Mouse (Mus musculus): ENCODE data around the gene Rnf144a. TPM values are rescaled to one million over a fixed set of nuclear protein-coding genes. Genes with fewer than 3 reads are reported as not detected.

Gene Rnf144a
- total and polyA plus RNA-seq, 3 experiments, result not detected

- no peak for TF ChIP-seq MAFK (IDR thresholded peaks at IDR 0.05; ENCODE audit: borderline replicate concordance, low read depth, low read length)
These were observed 37.9 kb upstream of the Rnf144a start (continued) for GRCm38 (mm10) chr12:26452951-26453350.

GRCm38 (mm10) chr12:26451150-26451549 lies 36.1 kb upstream of the Rnf144a start:
- no peak overlapping the region for H3K4me3 ChIP-seq (ENCODE audit: control insufficient read depth in 1 of 2, insufficient read depth in 1 of 2, low read depth in 2 of 2, low read length in 2 of 2)
- H3K4me1 ChIP-seq (ENCODE audit: control insufficient read depth in 1 of 2, insufficient read depth in 2 of 2, low read length in 2 of 2), result no peaks in the 10 kb centered on the region; a peak in 1 of 4 replicates
- no peak overlapping the region for H3K9ac ChIP-seq (ENCODE audit: control insufficient read depth, low read depth, low read length, poor library complexity, severe bottlenecking)
- no peak overlapping the region for H3K27ac ChIP-seq (ENCODE audit: control insufficient read depth, low read depth, low read length)
- no peaks in the 10 kb centered on the region for H3K9me3 ChIP-seq (replicated peaks; ENCODE audit: insufficient read depth, low read length)
- H3K27me3 ChIP-seq (ENCODE audit: control insufficient read depth in 1 of 2, insufficient read depth in 2 of 2, low read length in 2 of 2), result no peaks in the 10 kb centered on the region
- H3K36me3 ChIP-seq (ENCODE audit: control insufficient read depth in 1 of 2, insufficient read depth in 2 of 2, low read length in 2 of 2), result no peaks in the 10 kb centered on the region
- no peaks in the 10 kb centered on the region for H3K79me2 ChIP-seq (ENCODE audit: control insufficient read depth, insufficient read depth, low read length, poor library complexity)
- TF ChIP-seq MYC (IDR thresholded peaks at IDR 0.05; ENCODE audit: low read depth, low read length) (no peak), POLR2AphosphoS5 (IDR thresholded peaks at IDR 0.05; ENCODE audit: borderline replicate concordance, low read depth, low read length) (no peak), USF2 (IDR thresholded peaks at IDR 0.05; ENCODE audit: borderline replicate concordance in 1 of 2, insufficient read depth in 1 of 2, low read depth in 1 of 2, low read length in 2 of 2) (no peak), BHLHE40 (IDR thresholded peaks at IDR 0.05; ENCODE audit: borderline replicate concordance, low read depth, low read length) (no peak), ZC3H11A (IDR thresholded peaks at IDR 0.05; ENCODE audit: low read depth, low read length) (no peak), ETS1 (IDR thresholded peaks at IDR 0.05; ENCODE audit: low read depth, low read length) (no peak), MAZ (IDR thresholded peaks at IDR 0.05; ENCODE audit: low read depth, low read length) (no peak), MXI1 (IDR thresholded peaks at IDR 0.05; ENCODE audit: low read depth, low read length) (no peak), ZMIZ1 (IDR thresholded peaks at IDR 0.05; ENCODE audit: low read depth, low read length) (no peak), EP300 (IDR thresholded peaks at IDR 0.05; ENCODE audit: low read depth in 1 of 2, low read length in 2 of 2) (no peak), NRF1 (IDR thresholded peaks at IDR 0.05; ENCODE audit: insufficient read depth, low read depth, low read length, poor library complexity, severe bottlenecking) (no peak), RCOR1 (IDR thresholded peaks at IDR 0.05; ENCODE audit: low read depth, low read length) (no peak), UBTF (IDR thresholded peaks at IDR 0.05; ENCODE audit: borderline replicate concordance, insufficient read depth, low read depth, low read length) (no peak), TAL1 (IDR thresholded peaks at IDR 0.05; ENCODE audit: low read length) (no peak), USF1 (IDR thresholded peaks at IDR 0.05; ENCODE audit: low read depth, low read length) (no peak), MAFK (IDR thresholded peaks at IDR 0.05; ENCODE audit: borderline replicate concordance, low read depth, low read length) (no peak), KAT2A (conservative IDR thresholded peaks at IDR 0.05; ENCODE audit: low read depth, low read length) (no peak), RAD21 (IDR thresholded peaks at IDR 0.05; ENCODE audit: low read depth, low read length) (no peak), JUND (IDR thresholded peaks at IDR 0.05; ENCODE audit: low read depth, low read length) (no peak)
- DNase-seq (ENCODE audit: low read depth, low spot score), result peak; percentile 44

All from MEL (cell line).